Mouse (Mus musculus) urinary bladder, adult 18-20 months (tissue): Measurements from ENCODE around the gene Tfap4.
A peak's percentile ranks its signal among the peaks of the same experiment; 100 is the strongest.
"Not testable (repeated sequence)": the region's sequence is repeated elsewhere in the genome, so short reads cannot be mapped to it uniquely, and the experiment has no call there.

Experiments used
- DNase-seq, 2 experiments: peaks; one replicate each; pipeline ENCODE4 v3.0.0; 2022; ENCODE audit warnings: low spot score in 2 of 2, mixed read lengths in 2 of 2

The Tfap4 gene

GRCm38 (mm10) chr16:4552829-4553550 is 6.7 kb downstream of the Tfap4 start:
- peak in 1 of 2 experiments; percentile 28 for DNase-seq

GRCm38 (mm10) chr16:4551885-4552284 is 7.8 kb downstream of the Tfap4 start:
- DNase-seq = no peak

GRCm38 (mm10) chr16:4551056-4551455 is 8.6 kb downstream of the Tfap4 start:
- peak; percentile 36 to 55 for DNase-seq

GRCm38 (mm10) chr16:4548953-4549688 is 10.5 kb downstream of the Tfap4 start:
- DNase-seq = no peak

GRCm38 (mm10) chr16:4547611-4548010 is 12.0 kb downstream of the Tfap4 start:
- no peak for DNase-seq

GRCm38 (mm10) chr16:4546838-4547237 is 12.8 kb downstream of the Tfap4 start:
- DNase-seq = no peak

GRCm38 (mm10) chr16:4544845-4545244 is 14.8 kb downstream of the Tfap4 start:
- no peak for DNase-seq

- DNase-seq = no peak
Measured at GRCm38 (mm10) chr16:4543266-4543665, 16.4 kb downstream of the Tfap4 start.

GRCm38 (mm10) chr16:4542236-4542774 is 17.3 kb downstream of the Tfap4 start:
- DNase-seq = no peak

- peak; percentile 100 for DNase-seq
Measured at GRCm38 (mm10) chr16:4541501-4542198, 18.0 kb downstream of the Tfap4 start, which contains the start of gene Srl. Gene Srl, minus strand, starts transcription at chr16:4541816.

- no peak for DNase-seq
Measured at GRCm38 (mm10) chr16:4541033-4541432, 18.6 kb downstream of the Tfap4 start.

- no peak for DNase-seq
Measured at GRCm38 (mm10) chr16:4540064-4540775, 19.4 kb downstream of the Tfap4 start.

- DNase-seq = no peak
Measured at GRCm38 (mm10) chr16:4539521-4539920, 20.1 kb downstream of the Tfap4 start.

GRCm38 (mm10) chr16:4537616-4538358 is 21.9 kb downstream of the Tfap4 start:
- DNase-seq = no peak

GRCm38 (mm10) chr16:4527373-4527772 is 32.3 kb downstream of the Tfap4 start:
- not testable (repeated sequence) for DNase-seq

GRCm38 (mm10) chr16:4523313-4524004 is 36.2 kb downstream of the Tfap4 start:
- DNase-seq = no peak

- DNase-seq = no peak
Measured at GRCm38 (mm10) chr16:4522879-4523278, 36.8 kb downstream of the Tfap4 start.

- no peak for DNase-seq
Measured at GRCm38 (mm10) chr16:4521735-4522530, 37.7 kb downstream of the Tfap4 start.

GRCm38 (mm10) chr16:4521074-4521667 is 38.5 kb downstream of the Tfap4 start:
- DNase-seq = no peak
